Mouse (Mus musculus) right cerebral cortex, postnatal 25 days (tissue): ENCODE measurements around the gene Mlxipl.

Experiments
- DNase-seq: peaks from one replicate; pipeline ENCODE4 v3.0.0; 2022

Mlxipl gene

GRCm38 (mm10) chr5:135149053-135149819 lies 59.5 kb downstream of the Mlxipl start, which contains the start of gene Tbl2:
Tbl2 (plus strand) TSS chr5:135149657.
- peak; percentile 98 for DNase-seq

DNA sequence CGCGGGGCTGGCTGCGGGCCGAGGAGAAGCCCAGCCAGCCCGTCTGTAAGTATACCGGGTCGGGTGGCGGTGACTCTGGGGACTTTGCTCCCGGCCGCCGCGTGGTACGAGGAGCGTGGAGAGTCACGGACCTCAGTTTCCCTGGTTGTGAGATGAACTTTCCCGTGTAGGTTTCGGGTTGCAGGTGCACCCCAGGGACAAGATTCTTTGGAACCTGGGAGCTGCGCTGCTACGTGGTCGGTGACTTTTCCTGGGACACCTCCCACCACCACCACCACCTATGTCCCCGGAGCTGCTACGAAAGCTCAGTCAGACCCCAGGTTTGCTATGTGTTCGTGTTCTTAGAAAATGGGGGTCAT lies 60.1 kb downstream of the Mlxipl start:
- no peak for DNase-seq

GRCm38 (mm10) chr5:135156496-135156895 lies 66.8 kb downstream of the Mlxipl start:
- no peak for DNase-seq

DNA sequence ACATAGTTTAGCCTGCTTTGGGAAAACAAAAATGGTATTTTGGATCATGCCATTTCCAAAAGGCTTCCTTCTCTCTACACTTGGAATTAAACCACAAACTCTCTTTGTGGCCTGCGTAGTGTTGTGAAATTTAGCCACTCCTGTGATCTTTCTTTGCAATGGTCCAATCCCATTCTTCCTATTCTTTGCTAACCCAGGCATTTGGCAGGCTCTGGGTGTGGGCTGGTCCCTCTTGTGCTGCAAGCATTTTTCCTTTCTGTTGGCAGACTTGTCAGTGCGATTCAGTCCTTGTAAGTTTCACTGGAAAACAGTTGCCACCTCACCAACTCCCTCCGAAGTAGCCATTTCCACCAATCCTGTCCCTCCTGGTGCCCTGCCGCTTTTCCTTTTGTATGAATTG lies 71.5 kb downstream of the Mlxipl start:
- DNase-seq: no peak

GRCm38 (mm10) chr5:135161650-135162049 lies 72.0 kb downstream of the Mlxipl start:
- no peak for DNase-seq

GRCm38 (mm10) chr5:135162361-135162760 lies 72.7 kb downstream of the Mlxipl start:
- no peak for DNase-seq

- no peak for DNase-seq
Observed at GRCm38 (mm10) chr5:135162821-135163220, 73.1 kb downstream of the Mlxipl start.

- no peak for DNase-seq
Observed at GRCm38 (mm10) chr5:135166909-135167308, 77.2 kb downstream of the Mlxipl start.

- DNase-seq: no peak
Observed at GRCm38 (mm10) chr5:135167469-135167868, 77.8 kb downstream of the Mlxipl start.

- peak; percentile 97 for DNase-seq
Observed at GRCm38 (mm10) chr5:135168063-135169062, 78.7 kb downstream of the Mlxipl start, which contains the start of gene Bcl7b. Bcl7b (plus strand) TSS chr5:135168283.

DNA sequence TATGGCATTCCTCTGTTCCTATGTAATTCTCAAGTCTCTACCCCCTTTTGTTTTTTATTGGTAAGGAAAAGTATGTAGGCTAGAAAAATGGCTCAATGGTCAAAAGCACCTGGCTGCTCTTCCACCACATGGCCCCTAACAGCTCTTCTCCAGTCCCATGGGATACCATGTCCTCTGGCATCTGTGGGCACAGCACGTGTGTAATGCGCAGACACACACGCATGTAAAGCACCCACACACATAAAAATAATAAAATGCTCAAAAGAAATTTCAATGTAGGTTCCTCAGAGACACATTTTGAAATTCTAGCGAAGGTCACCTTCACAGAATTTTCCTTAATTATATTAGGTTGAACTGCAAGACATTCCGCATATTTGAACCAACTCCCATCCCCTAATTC lies 79.8 kb downstream of the Mlxipl start:
- DNase-seq: no peak

- DNase-seq: no peak
Observed at GRCm38 (mm10) chr5:135171688-135172220, 82.1 kb downstream of the Mlxipl start.

- DNase-seq: no peak
Observed at GRCm38 (mm10) chr5:135172986-135173385, 83.3 kb downstream of the Mlxipl start.

DNA sequence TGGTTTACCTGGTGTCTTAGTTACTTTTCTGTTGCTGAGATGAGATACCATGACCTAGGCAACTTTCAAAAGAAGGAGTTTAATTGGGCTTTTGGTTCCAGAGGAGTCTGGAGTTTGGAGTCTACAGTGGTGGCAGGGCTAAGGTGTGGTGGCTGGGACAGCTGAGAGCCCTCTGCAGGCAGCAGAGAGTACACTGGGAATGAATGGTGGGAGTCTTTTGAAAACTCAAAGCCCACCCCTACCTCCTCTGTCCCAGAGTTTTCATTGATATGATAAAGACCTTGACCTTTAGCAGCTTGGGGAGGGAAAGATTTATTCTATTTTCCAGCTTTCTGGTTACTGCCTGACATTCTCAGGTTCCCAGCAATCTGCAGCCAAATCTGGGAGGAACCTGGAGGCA lies 85.4 kb downstream of the Mlxipl start:
- no peak for DNase-seq

DNA sequence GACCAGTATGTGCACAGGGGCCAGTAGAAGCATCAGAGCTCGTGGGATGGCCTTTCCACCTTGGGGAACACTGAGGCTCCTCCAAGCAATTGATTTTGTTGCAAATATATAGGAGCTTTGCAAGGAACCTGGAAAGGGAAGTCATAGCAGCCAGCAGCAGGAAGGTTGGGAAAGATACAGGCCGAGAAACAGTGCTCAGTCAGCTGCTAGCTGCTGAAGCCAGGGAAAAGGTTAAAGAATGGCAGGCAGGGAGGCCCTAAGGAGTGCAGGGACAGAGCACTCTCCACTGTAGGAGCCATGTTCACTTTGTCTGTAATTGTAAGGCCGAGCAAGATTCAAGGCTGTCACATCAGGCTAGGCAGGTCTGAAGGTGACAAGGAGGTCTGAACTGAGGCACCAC lies 88.8 kb downstream of the Mlxipl start:
- DNase-seq: no peak

GRCm38 (mm10) chr5:135178996-135179395 lies 89.3 kb downstream of the Mlxipl start:
- DNase-seq: peak; percentile 37

DNA sequence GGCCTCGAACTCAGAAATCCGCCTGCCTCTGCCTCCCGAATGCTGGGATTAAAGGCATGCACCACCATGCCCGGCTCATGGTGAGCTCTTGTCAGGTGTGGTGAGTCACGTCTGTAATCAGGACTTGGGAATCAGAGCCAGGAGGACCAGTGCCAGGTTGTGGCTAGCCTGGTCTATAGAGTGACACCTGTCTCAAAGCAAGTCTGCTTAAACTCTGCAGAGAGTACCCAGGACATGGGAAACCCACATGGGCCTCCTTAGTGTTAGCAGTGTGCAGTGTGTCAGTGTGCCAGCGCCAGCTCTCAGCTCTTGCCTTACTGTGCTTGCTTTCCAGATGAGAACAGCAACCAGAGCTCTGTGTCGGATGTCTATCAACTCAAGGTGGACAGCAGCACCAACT lies 89.9 kb downstream of the Mlxipl start:
- DNase-seq: no peak

GRCm38 (mm10) chr5:135180796-135181195 lies 91.1 kb downstream of the Mlxipl start:
- no peak for DNase-seq

GRCm38 (mm10) chr5:135181776-135182175 lies 92.1 kb downstream of the Mlxipl start:
- no peak for DNase-seq

GRCm38 (mm10) chr5:135183131-135183861 lies 93.6 kb downstream of the Mlxipl start:
- DNase-seq: peak; percentile 59

- no peak for DNase-seq
Observed at GRCm38 (mm10) chr5:135185016-135185415, 95.3 kb downstream of the Mlxipl start.

DNA sequence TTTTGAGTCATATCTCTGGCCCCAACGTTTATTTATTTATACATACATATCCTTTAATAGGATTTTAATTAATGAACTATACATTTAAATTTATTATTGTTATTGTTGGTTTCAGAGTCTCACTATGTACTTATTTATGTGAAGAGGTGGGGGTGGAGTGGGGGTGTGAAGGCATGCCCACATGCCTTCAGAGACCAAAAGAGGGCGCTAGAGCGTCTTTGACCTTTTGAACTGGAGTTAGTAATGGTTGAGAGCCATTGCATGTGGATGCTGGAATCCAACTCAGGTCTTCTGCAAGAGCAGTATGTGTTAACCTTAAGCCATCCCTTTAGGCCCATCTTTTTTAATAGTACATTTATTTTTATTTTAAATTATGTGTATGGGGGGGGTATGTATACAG lies 95.9 kb downstream of the Mlxipl start:
- DNase-seq: no peak

DNA sequence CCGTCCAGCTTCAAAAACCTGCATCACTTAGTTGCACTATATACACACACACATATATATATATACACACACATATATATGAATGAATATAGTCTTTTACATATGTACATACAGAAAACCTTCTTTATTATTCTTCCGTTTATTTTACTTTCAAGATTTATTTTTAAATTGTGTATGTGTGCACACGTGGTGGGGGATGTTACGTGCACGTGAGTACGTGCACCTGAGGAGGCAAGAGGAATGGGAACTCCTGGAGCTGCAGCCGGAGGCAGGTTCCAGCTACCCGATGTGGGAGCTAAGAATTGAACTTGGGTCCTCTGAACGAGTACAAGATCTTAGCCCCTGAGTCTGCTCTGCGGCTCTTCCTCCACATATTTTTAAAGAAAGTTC lies 96.5 kb downstream of the Mlxipl start:
- DNase-seq: no peak
